Mouse (Mus musculus): Measurements from ENCODE around the gene Gm12790. TPM values are rescaled to one million over a fixed set of nuclear protein-coding genes. Genes with fewer than 3 reads are reported as not detected.

Gene Gm12790
- polyA plus RNA-seq, 1 experiment from 2014 or later, result not detected

Other genes with a start within 250 kb of the Gm12790 start
- not detected in 2 replicates for gene B020004J07Rik, start 137.0 kb downstream of the Gm12790 start, polyA plus RNA-seq (2015; fragmentation: Nextera tagmentation; extraction: Ambion mirVana)
- gene C130073F10Rik, start 87.3 kb downstream of the Gm12790 start, polyA plus RNA-seq (2015; fragmentation: Nextera tagmentation; extraction: Ambion mirVana), result not detected in 2 replicates
- gene Gm12800, start 71.9 kb downstream of the Gm12790 start, polyA plus RNA-seq (2015; fragmentation: Nextera tagmentation; extraction: Ambion mirVana), result not detected in 2 replicates
- gene Gm12794, start 40.6 kb downstream of the Gm12790 start, polyA plus RNA-seq (2015; fragmentation: Nextera tagmentation; extraction: Ambion mirVana), result not detected in 2 replicates
- gene Gm12789, start 5.6 kb upstream of the Gm12790 start, polyA plus RNA-seq (2015; fragmentation: Nextera tagmentation; extraction: Ambion mirVana), result not detected in 2 replicates
- 9.1 and 10.9 TPM in 2 replicates for gene Pde4b, start 106.5 kb upstream of the Gm12790 start, polyA plus RNA-seq (2015; fragmentation: Nextera tagmentation; extraction: Ambion mirVana)